1 mouse cellular context compared by ENCODE assay signal in genomic region chr16:38858120-38858749, GRCm38 (mm10).
A peak's percentile ranks its signal among the peaks of the same experiment; 100 is the strongest.
TF ChIP-seq lines count a peak whose summit lies in the region.

No protein-coding gene starts in this region.

TF ChIP-seq in CH12.LX, 34 proteins besides CTCF, POLR2A, EP300 and RAD21 (continued from another document):
- TF ChIP-seq SMC3 (IDR thresholded peaks at IDR 0.05; ENCODE audit: low read depth, low read length), result peak; percentile 77
- 0 out of 2 replicates have a peak, but pooled peaks have one; percentile 14 for TF ChIP-seq NELFE (IDR thresholded peaks at IDR 0.05; ENCODE audit: low read depth, low read length)
- no peak for TF ChIP-seq BHLHE40 (IDR thresholded peaks at IDR 0.05; ENCODE audit: low read depth, low read length)
- no peak for TF ChIP-seq JUN (IDR thresholded peaks at IDR 0.05; ENCODE audit: insufficient read depth, low read depth, low read length)
- TF ChIP-seq GABPA (IDR thresholded peaks at IDR 0.05; ENCODE audit: insufficient replicate concordance, low read depth, low read length), result no peak
